Mouse (Mus musculus): ENCODE measurements around the gene Hist1h2bb. TPM values are rescaled to one million over a fixed set of nuclear protein-coding genes. Genes with fewer than 3 reads are reported as not detected.

Hist1h2bb gene
- total and polyA plus RNA-seq, 3 experiments: 0.53 to 2,852 (median 54.6) TPM

DNA sequence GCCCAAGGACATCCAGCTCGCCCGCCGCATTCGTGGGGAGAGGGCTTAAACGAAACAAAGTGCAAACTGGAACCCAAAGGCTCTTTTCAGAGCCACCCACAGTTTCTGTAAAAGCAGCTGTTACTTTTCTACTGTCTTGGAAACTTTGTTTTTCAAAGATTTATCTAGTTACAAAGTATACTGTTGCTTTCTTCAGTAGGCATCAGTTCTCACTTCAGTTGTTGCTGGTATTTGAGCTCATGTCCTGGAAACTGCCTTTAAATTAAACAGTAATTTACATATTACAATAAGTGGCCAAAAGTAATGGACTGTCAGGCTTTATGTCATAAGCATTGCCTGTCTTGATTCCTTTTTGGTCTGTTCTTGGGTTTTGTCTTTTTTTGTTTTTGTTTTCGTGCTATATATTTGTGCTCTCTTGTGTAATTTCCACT is 6.2 kb downstream of the Hist1h2bb start (continued):
- TF ChIP-seq MEF2A (IDR thresholded peaks at IDR 0.05; ENCODE audit: borderline replicate concordance, low read depth, low read length) (no peak), USF1 (IDR thresholded peaks at IDR 0.05; ENCODE audit: low read depth, low read length) (no peak), KAT2A (IDR thresholded peaks at IDR 0.05; ENCODE audit: insufficient replicate concordance, low read length) (no peak), ZMIZ1 (IDR thresholded peaks at IDR 0.05; ENCODE audit: low read depth, low read length) (peak; percentile 89), E2F4 (IDR thresholded peaks at IDR 0.05; ENCODE audit: insufficient replicate concordance, low read depth, low read length) (0 out of 2 replicates have a peak, but pooled peaks have one; percentile 59), SMC3 (IDR thresholded peaks at IDR 0.05; ENCODE audit: low read depth, low read length) (no peak), UBTF (IDR thresholded peaks at IDR 0.05; ENCODE audit: low read depth, low read length) (peak; percentile 79; the same call in 1 of the 2 replicates), GABPA (IDR thresholded peaks at IDR 0.05; ENCODE audit: insufficient replicate concordance, low read depth, low read length) (no peak), NELFE (IDR thresholded peaks at IDR 0.05; ENCODE audit: low read depth, low read length) (peak; percentile 85), TCF12 (IDR thresholded peaks at IDR 0.05; ENCODE audit: low read depth, low read length) (no peak), POLR2A (IDR thresholded peaks at IDR 0.05; ENCODE audit: low read depth, low read length) (peak; percentile 91), PAX5 (IDR thresholded peaks at IDR 0.05; ENCODE audit: low read length) (no peak), TBP (conservative IDR thresholded peaks at IDR 0.05; ENCODE audit: low read depth, low read length) (0 out of 2 replicates have a peak, but pooled peaks have one; percentile 38), RAD21 (IDR thresholded peaks at IDR 0.05; ENCODE audit: low read depth, low read length) (no peak)

DNA sequence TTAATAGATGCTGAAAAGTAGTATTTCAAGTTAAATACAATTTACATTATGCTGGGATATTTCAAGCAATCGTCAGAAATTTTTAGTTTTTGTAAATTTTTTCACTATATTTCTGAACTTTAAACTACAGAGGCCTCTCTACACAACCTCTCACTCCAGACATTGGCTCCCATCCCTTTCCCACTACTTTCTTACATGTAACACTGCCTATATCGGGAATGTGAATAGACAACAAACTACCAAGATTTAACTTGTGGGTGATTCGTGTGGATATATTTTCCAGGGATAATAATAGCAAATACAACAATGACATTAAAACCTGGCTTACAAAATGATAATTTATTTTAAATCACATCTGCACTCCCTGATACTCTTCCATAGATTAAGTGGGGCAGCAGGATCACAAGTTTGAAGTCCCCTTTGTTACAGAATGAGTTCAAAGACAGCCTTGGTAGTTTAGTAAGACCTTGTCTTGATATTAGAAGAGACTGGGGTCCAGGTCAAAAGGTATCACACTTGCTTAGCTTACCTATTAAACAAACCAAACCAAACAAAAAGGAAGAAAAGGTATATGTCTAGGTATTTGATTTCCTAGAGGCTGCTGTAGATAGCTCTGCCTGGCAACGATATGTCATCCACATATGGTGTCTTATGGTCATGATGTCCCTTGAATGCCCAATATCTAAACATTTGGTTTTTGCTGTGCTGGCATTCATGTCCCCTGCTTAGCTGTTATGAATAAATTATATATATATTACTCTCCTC is 7.0 kb downstream of the Hist1h2bb start:
- Histone ChIP-seq H3K4me2 (ENCODE audit: insufficient read depth, low read depth, poor library complexity, severe bottlenecking) (no peak overlapping the region), H3K4me3 (replicated peaks in 1 of 3; ENCODE audit: low read depth in 2 of 3, low read length in 2 of 3, poor library complexity in 1 of 3) (no peak overlapping the region)
- in situ Hi-C loops (cut with MboI; ENCODE audit: low pct_ligation_motif_present, low pct_unique_long_range_greater_than_20kb, low sequenced_read_pairs): loop anchor here (25.0 kb wide), 1 partner anchor 1716 kb away; the partner anchor contains the start of genes Hist1h2ag, Hist1h2ah, Hist1h2bj and Hist1h2bk

More for the DNA sequence above, 7.0 kb downstream of the Hist1h2bb start:
- H3K9ac ChIP-seq (ENCODE audit: insufficient read depth, low read depth): peak overlapping the region; percentile 63; the same call in 1 of the 2 replicates
- H3K4me1 ChIP-seq (ENCODE audit: control insufficient read depth in 1 of 2, insufficient read depth in 2 of 2): peaks cover 0 to 44% of the 10 kb centered on the region in 2 experiments; a peak in 2 of 4 replicates
- no peaks in the 10 kb centered on the region for H3K27me3 ChIP-seq (replicated peaks)
- dilution Hi-C loops (cut with MboI; ENCODE audit: extremely low pct_ligation_motif_present, extremely low pct_unique_long_range_greater_than_20kb, low sequenced_read_pairs): no loop called here
- H3K9me3 ChIP-seq (replicated peaks; ENCODE audit: low read length): no peaks in the 10 kb centered on the region
- H3K36me3 ChIP-seq (replicated peaks in 1 of 2; ENCODE audit: control insufficient read depth in 1 of 2, insufficient read depth in 1 of 2, low read length in 1 of 2): no peaks in the 10 kb centered on the region
- no peak for TF ChIP-seq NELFE (IDR thresholded peaks at IDR 0.05; ENCODE audit: low read depth, low read length)
- TF ChIP-seq MXI1 (IDR thresholded peaks at IDR 0.05; ENCODE audit: low read depth, low read length): no peak
- TF ChIP-seq CTCF (conservative IDR thresholded peaks at IDR 0.05 in 1 of 2, IDR thresholded peaks at IDR 0.05 in 1 of 2; ENCODE audit: low read depth in 2 of 2, low read length in 2 of 2): no peak
- no peak for TF ChIP-seq PAX5 (IDR thresholded peaks at IDR 0.05; ENCODE audit: low read length)
- TF ChIP-seq EP300 (IDR thresholded peaks at IDR 0.05; ENCODE audit: low read length): no peak
- no peak for TF ChIP-seq POLR2A (IDR thresholded peaks at IDR 0.05; ENCODE audit: low read depth, low read length)
- no peak for TF ChIP-seq BHLHE40 (IDR thresholded peaks at IDR 0.05; ENCODE audit: low read depth, low read length)
- no peak for TF ChIP-seq CHD2 (IDR thresholded peaks at IDR 0.05; ENCODE audit: low read length)
- no peak for TF ChIP-seq CHD1 (IDR thresholded peaks at IDR 0.05; ENCODE audit: low read depth, low read length)
- no peak for TF ChIP-seq POLR2AphosphoS2 (IDR thresholded peaks at IDR 0.05; ENCODE audit: low read depth, low read length)
- no peak for TF ChIP-seq JUN (IDR thresholded peaks at IDR 0.05; ENCODE audit: insufficient read depth, low read depth, low read length)
- no peak for TF ChIP-seq ZKSCAN1 (IDR thresholded peaks at IDR 0.05; ENCODE audit: borderline replicate concordance, low read depth, low read length)
- TF ChIP-seq NRF1 (IDR thresholded peaks at IDR 0.05; ENCODE audit: low read depth, low read length): no peak
- TF ChIP-seq KAT2A (IDR thresholded peaks at IDR 0.05; ENCODE audit: insufficient replicate concordance, low read length): no peak
- no peak for TF ChIP-seq ETS1 (conservative IDR thresholded peaks at IDR 0.05; ENCODE audit: low read depth, low read length)
- no peak for TF ChIP-seq ZNF384 (IDR thresholded peaks at IDR 0.05; ENCODE audit: low read depth, low read length)
- TF ChIP-seq RAD21 (IDR thresholded peaks at IDR 0.05; ENCODE audit: low read depth, low read length): no peak
- no peak for DNase-seq (ENCODE audit: extremely low read depth)
- no peaks in the 10 kb centered on the region for H3K79me2 ChIP-seq (replicated peaks; ENCODE audit: control insufficient read depth, extremely low read depth, insufficient read depth, poor library complexity, severe bottlenecking)
- H3K27ac ChIP-seq (ENCODE audit: insufficient read depth, low read depth): peak overlapping the region; percentile 45
